Mouse (Mus musculus) liver, embryonic 14.5 days (tissue): ENCODE results near the gene Cpb2.

Experiments used
- CTCF ChIP-seq: IDR thresholded peaks from 2 replicates; pipeline ENCODE4 v1.5.1; 2016; ENCODE audit warnings: antibody characterized with exemption, low read depth, control low read depth
- EP300 ChIP-seq: IDR thresholded peaks from 2 replicates; pipeline ENCODE4 v1.6.1; 2016; ENCODE audit warnings: antibody characterized with exemption, low read depth

DNA sequence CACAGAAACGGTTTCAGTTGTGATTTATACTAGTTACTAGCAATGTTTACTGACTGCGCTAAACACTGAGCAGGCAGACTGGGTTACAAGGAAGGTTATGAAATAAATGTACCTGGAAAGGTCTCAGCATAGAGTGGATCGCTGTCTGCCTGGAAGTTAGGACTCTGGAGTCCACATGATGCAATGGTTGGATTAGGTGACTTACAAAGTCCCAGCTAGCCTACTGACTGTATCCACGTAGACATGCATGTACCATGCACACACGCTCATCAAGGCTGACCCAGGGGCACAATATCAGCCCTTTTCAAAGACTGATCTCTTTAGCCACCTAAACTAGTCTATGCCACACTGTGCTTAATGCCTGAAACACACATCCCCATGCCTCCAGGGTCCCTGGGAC is 9.0 kb upstream of the Cpb2 start:
- TF ChIP-seq EP300 = no peak
- no peak for TF ChIP-seq CTCF
